Mouse (Mus musculus) brain, embryonic 14.5 days (tissue): ENCODE data around the gene Taf9b.

Experiments used
- CTCF ChIP-seq: fragments of 200-500 bp; IDR thresholded peaks from 2 replicates; pipeline ENCODE4 v1.5.1; 2012; ENCODE audit warnings: inconsistent platforms, mild to moderate bottlenecking, moderate library complexity, borderline replicate concordance; ENCODE audit not compliant: insufficient read depth, insufficient read length; ENCODE audit errors: extremely low read depth
- POLR2A ChIP-seq: fragments of 200-500 bp; IDR thresholded peaks from 2 replicates; pipeline ENCODE4 v1.6.1; 2012; ENCODE audit warnings: mild to moderate bottlenecking, inconsistent platforms, borderline replicate concordance; ENCODE audit not compliant: poor library complexity, insufficient read depth, insufficient read length, severe bottlenecking; ENCODE audit errors: extremely low read depth

DNA sequence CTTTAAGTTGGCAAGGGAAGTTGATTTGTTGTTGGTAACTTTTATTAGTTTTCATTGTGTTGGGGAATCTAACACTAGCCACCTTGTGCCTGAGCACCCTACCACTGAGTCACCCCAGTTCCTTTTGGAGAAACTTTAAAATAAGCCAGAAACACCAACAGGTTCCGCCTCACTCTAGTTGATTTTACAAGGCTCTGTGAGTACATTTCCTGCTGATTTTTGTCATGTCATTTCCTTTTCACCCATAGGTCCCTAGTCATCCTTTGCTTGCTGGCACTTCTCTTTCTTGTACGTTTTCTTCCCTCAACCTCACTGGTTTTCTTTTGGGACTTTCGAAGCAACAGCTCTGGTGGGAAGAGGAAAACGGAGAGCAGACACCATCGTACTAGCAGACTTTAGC is 31.6 kb downstream of the Taf9b start:
- TF ChIP-seq CTCF (no peak), POLR2A (no peak)
